Mouse (Mus musculus) right cerebral cortex, adult 18-20 months (tissue): ENCODE measurements around the gene Sf3b6.
"Not testable (repeated sequence)": the region's sequence is repeated elsewhere in the genome, so short reads cannot be mapped to it uniquely, and the experiment has no call there.

ENCODE experiments used
- DNase-seq: peaks from one replicate; pipeline ENCODE4 v3.0.0; 2022; ENCODE audit warnings: mixed read lengths

Sf3b6 gene

DNA sequence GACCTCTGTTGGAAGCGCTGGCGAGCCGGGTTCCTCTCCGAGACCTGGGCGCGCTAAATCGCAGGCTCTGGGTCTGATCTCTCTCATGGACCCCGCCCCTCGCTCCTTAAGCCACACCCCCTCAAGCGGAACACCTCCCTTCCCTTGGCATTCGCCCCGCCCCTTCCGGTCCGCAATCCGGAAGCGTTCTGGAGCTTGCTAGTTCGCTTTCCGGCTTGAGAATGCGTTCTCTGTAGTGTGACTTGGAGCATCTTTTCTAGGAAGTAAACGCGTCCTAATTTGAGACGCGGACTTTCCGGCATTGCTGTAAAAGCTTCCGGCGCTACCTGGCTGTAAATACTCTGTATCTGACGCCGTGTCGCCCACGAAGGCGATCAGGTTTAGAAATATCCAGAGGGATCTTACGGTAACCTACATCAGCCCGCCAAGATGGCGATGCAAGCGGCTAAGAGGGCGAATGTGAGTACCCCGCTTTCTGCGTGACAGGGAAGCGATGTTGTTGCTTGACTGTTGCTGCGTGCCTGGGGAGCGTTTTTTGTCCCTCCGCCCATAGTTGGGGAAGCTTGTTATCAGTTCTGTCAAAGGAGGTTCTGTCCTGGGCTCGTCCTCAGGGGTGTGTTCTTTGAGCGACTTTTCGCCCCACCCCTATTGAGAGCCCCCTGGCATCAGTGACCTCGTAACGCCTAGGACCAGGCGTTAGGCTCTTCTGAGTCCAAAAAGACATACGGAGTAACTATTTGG, at the start of gene Sf3b6:
Sf3b6 (plus strand) TSS at position 184 of the 741 bp plus-strand sequence.
- peak; percentile 97 for DNase-seq

DNA sequence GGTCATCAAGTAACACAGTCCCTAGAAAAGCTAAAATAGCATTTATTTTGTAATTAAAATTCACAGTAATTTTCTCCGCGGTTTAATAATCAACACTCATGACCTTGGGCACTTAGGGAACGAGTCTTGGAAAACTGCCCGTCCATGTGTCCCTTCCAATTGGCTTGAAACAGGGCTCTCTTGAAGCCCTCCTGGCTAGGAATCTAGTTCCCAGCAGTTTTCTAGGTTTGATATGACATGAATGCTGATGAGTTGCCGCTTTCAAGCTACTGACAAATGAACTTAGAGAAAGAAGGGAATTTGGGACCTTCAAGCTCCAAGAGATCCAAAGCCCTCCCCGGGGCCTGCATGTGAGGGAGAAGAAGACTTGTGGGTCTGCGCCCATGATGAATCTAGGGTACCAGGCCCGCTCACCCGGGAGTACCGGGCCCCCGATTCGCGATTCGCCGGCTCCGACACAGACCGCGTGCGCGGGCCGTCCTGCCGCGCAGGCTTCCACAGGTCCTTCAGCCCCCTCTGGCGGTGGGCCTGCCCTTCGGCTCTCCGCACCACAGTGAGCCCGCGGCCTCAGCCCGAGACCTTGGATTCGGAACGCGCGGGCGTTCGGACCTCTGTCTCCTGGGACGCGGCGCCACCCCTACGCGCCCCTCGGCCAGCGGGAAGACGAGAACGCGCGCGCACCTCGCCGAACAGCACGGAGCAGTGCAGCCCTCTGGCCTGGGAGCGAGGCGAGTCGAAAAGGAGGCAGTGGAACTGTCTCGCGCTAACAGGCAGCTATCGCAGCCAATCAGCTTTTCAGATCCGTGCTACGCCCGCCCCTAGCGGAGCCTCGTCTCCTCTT, 48.6 kb upstream of the Sf3b6 start, which contains the start of the genes Pfn4 and Fam228b:
Pfn4 (plus strand) TSS at position 531 of the 841 bp plus-strand sequence.
Fam228b (minus strand) TSS at position 776 of the 841 bp plus-strand sequence.
- DNase-seq, result peak; percentile 96

- DNase-seq, result no peak
Observed at GRCm38 (mm10) chr12:4769333-4769723, 48.0 kb upstream of the Sf3b6 start.

DNA sequence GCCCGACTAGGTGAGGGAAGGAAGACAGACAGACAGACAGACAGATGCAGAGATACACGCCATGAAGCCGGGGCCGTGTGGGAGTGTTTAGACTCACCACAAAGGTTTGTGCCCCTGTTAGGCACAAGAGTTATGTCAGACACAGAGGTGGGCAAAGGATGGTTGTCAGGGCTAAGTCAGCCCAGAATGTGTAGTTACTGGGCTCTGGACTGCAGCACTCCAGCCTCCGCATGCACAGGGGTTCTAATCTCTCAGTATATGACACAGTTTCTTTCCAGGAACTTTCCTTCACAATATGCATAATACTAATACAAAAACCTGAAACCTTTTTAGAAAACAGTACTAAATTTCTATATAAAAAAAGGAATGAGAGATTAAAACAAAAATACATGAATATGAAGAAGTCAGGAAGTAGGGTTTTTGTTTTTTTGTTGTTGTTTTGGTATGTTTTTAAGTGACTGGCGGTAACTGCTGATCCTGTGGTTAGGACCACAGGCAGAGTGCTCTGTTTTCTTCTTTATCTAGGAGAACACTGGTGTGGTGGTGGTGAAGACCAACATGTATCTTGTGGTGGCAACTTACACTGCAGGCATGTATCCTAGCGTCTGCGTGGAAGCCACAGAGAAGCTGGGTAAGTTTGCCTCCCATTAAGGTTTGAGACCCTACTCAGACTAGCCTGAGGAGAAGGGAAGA, 42.3 kb upstream of the Sf3b6 start:
- DNase-seq, result no peak

DNA sequence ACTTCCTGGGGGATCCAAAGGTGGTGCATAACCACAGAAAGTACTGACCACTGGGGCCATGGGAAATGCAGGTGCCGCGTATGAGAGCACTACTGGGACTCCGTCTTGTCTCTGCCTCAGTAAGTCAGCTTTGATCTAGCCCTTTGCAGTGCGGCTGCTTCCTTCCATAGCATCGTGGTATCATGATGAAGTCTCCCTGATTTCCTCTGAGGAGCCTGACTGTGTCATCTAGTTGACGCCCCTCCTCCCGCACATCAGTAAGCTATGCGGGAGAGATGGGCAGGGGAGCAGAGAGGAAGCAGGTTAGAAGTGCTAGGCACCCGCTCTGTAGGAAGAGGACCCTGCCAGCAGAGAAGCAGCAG, 41.8 kb upstream of the Sf3b6 start:
- DNase-seq, result no peak

- DNase-seq, result no peak
Observed at GRCm38 (mm10) chr12:4777734-4778133, 39.6 kb upstream of the Sf3b6 start.

DNA sequence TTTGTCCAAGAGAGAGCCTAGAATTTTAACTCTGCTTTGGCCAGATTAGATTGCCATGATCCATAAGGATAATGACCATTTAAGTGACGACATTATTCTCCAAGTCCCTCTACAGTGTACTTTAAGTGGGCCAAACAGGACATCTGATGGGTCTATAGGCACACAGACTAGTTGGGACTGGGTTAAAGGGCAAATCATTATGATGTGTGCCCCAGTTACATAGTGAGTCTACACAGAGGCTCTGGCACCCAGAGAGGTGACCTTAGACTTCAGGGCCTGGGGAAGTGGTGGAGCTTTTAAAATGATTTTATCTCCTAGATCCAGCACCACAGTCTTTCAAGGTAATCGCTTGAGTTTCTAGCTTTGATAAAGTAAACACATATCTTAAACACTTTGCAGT, 37.1 kb upstream of the Sf3b6 start:
- DNase-seq, result no peak

- DNase-seq, result no peak
Observed at GRCm38 (mm10) chr12:4781270-4781669, 36.1 kb upstream of the Sf3b6 start.

DNA sequence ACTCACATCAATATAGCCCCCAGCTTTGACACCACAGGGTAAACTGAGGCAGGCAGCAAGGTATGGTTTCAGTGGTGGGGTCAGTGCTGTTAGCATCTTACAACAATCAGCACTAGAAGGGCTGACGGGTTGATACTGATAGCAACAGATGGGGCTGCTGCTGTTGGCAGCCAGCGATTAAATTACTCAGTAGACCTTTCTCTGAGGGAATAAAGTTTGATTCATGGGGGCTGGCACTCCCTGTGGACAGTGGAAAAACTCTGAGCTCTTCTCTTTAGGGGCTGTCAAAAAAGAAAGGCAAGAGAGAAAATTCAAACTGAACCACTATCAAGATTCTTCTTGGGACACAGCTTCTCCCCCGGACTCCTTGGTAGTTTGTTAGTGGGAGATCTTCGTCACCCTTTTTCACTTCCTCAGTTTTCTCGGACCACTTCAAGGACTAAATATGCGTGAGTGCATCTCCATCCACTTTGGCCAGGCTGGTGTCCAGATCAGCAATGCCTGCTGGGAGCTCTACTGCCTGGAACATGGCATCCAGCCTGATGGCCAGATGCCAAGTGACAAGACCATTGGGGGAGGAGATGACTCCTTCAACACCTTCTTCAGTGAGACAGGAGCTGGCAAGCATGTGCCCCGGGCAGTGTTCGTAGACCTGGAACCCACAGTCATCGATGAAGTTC, 35.5 kb upstream of the Sf3b6 start:
- DNase-seq, result not testable (repeated sequence)

DNA sequence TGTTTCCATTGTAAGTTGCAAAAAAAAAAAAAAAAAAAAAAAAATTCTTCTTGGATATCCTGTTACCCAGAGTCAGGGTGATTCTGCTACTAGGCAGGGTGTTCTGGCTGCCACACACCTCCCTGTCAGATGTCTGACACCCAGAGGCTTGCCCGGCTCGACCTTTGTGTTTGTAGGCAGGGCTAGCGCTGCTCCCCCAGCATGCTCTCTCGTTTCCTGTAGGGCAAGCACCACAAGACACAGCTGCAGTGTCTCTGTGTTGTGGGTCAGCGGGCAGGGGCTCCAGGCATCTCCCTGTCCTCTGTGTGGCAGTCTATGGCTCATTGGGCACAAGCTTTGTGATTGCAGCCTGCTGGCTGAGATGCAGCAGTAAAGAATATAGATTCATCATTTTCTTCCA, 33.7 kb upstream of the Sf3b6 start:
- no peak for DNase-seq

GRCm38 (mm10) chr12:4784466-4784865, 32.9 kb upstream of the Sf3b6 start:
- DNase-seq, result no peak

- not testable (repeated sequence) for DNase-seq
Observed at GRCm38 (mm10) chr12:4788128-4788527, 29.2 kb upstream of the Sf3b6 start.

GRCm38 (mm10) chr12:4793718-4794117, 23.6 kb upstream of the Sf3b6 start:
- DNase-seq, result peak; percentile 15

- not testable (repeated sequence) for DNase-seq
Observed at GRCm38 (mm10) chr12:4797471-4797870, 19.9 kb upstream of the Sf3b6 start.

DNA sequence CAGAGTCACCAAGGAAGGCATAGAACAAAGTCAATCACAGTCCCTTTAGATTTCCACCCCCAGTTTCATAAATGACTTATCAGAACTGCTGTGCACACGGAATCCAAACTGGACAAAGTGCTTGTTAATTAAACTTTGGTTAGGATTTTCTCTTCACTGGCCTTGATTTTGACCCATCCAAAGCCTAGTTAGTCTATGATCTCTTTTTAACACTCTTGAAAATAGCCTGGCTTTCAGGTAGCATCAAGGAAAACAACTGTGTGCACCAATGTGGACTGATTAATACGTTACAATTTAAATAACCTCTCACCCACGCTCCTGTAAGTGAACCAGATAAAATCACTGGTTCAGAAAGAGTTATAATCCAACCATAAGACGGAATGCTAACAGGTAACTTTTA, 6.3 kb upstream of the Sf3b6 start:
- DNase-seq, result no peak

DNA sequence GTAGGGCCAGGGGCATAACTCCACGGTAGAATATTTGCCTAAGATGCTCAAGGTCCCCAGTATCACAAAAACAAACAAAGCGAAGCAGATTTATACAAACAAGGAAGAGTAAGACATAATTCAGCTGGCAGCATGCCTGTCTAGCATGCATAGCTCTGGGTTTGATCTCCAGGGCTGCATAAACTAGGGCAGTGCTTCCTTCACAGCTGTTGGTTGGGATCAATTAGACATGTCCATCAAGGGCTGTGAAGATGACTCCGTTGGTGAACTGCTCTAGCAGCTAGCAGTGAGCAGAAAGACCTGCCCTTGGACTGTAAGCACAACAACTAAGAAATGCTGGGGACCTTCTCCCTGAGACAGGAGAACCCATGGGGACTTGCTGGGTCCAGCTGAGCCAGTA, 5.6 kb upstream of the Sf3b6 start:
- no peak for DNase-seq

GRCm38 (mm10) chr12:4813636-4814035, 3.7 kb upstream of the Sf3b6 start:
- DNase-seq, result no peak

DNA sequence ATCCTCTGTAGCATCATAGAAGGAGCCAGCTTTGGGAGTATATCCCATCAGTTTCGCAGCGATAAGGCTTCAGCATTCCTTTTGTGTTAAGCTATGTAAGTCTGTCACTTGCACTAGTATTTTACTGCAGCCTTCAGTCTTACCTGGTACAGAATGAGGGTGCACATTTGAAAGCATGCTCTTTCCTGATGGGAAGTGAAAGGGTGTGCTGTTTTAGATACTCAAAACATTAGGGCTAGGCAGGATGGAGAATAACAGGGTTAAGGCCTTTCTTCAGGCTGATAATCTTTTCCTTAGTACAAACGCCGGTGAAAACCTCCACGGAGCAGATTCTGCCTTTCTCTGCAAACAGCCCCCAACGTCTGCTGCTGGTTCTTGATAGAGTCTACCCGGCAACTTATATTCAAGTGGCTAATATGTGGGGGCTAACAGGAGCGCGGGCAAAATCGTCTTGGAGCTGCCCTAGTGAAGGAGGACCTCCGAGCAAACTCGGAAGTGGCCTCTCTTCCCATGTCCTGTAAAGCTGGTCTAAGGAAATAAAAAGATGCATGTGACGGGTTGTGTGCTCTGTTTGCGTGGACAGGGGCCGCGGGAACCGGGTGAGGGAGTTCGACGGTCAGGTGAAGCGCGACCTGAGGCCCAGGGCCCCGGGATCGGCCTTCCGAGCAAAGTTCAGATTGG, 524 bp upstream of the Sf3b6 start:
- no peak for DNase-seq

DNA sequence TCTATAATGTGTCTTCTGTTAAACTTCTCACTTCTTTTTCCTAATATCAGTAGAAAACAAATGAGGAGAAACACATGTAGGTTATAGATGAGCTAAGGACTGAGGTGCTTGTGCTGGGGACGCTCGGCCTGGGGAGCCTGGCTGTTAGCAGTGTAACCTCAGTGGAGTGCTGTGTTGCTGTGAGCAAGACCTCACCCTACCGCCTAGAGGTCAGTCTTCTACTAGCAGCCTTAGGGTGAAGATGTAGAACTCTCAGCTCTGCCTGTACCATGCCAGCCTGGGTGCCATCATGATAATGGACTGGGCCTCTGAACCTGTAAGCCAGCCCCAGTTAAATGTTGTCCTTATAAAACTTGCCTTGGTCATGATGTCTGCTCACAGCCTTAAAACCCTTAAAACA, 9.9 kb downstream of the Sf3b6 start:
- no peak for DNase-seq

DNA sequence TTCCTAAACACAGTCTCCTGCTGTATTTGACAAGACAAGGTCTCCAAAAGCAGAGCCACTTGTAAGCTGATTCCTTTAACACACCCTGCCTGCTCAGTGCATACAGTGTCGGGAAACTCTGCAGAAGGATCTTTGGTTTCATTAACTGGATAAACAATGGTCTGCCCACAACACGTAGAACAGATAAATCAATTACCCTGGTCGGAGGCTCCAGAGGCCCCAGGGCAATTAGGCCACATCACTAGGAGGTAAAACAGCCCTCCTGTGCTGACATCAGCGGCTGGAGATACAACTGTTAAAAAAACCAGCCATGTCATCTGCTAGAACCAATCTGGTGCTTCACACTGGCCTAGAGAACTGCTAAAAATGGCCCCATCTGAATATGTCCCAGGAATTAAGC, 19.6 kb downstream of the Sf3b6 start:
- no peak for DNase-seq

DNA sequence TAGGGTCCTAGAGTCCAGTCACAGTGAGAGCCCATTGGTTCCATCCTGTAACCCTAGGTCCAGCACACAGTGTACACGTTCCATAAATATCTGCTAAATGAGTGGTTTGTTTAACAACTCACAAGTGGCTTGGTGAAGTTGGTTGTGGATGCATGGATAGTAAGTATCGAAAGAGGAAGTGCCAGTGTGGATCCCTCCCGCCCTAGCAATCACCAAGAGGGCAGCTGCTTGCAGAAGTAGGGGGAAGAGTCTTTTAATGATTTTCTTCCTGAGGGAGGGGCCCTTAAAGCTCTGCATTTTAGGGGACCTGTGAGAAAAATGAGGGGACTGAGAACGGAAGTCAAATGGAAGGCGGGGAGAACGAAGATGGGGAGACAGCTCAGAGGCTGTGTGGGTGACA, 22.7 kb downstream of the Sf3b6 start:
- no peak for DNase-seq

DNA sequence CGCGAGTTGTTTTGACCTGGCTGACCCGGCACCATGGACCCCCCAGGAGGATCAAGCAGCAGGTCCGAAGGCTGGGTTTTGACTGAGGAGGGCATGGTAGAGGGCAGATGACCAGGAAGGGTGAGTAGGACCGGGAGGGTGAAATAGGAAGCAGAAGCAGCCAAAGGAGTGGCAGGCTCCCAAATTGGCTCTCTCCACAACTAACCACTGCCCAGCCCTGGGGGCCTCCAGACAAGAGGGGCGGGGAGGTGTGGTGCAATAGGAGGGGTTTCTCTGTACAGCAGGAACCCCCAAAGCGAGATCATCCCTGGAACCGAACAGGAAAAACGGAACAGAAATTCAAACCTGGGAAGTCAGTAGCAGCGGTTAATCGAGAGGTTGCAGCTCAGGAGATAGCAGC, 23.4 kb downstream of the Sf3b6 start:
- no peak for DNase-seq
